13 mouse cellular contexts compared by ENCODE assay signal in the genomic region with DNA sequence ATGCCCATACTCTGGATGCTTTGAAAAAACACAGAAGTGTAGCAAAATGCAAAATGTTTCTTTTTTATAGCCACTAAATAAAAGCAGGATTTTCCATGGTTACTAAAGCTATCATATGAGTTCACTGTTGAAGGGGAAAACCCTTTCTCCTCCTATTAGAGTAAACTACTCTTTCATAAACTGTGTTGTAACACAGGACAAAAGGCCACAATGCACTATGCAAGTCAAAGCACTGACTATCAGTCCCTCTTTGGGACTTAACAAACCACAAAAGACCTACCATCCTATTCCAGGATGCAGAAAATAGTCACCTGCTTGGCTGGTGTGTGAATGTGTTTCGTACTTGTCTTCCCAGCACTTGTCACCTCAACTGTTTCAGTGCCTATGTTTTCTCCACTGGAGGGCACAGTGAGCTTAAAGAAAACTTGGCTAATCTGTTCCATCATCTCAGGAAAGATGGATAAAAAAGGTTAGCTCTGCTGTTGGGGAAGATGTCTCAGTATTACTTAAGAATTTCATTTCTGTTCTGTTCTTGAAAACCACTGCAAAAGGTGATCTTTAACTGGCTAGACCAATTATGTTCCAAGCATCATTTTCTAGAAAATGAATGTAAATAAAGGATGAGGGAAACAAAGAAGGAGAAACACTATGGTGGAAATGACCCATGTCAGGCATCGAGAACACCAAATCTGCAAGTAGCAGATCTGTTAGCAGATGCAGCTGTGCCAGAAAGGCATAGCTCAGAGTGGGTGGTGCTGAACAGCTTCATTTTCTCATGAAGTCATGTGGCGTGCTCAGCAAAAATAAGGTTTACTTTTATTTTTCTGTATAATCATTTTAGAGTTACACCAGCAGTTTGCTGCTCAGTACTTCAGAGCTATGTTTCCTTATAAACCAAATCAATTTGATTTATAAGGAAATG. TPM values are rescaled to one million over a fixed set of nuclear protein-coding genes. Genes with fewer than 3 reads are reported as not detected.
DNase-seq lines count a peak whose midpoint lies in the region; ATAC-seq lines count a peak whose summit lies in the region.
"Had no signal": no experiment of that assay in that cellular context is flagged by ENCODE, and none has a peak within 500 bp of the region (broad histone marks: within the 10 kb centered on the region; RNA-seq: fewer than 3 reads in every experiment).

No protein-coding gene starts in this region.

- no peak for DNase-seq in frontal cortex, postnatal 14 days (ENCODE audit: low spot score in 2 of 2)
- peak; percentile 26 for DNase-seq in left cerebral cortex, adult 11 months (ENCODE audit: low spot score)
- no peak for DNase-seq in left cerebral cortex, adult 18-20 months (ENCODE audit: low spot score in 2 of 2)
- DNase-seq in 416B (ENCODE audit: low read depth), result peak; percentile 37
- peak; percentile 78 for DNase-seq in brain, adult 2 months (ENCODE audit: low read depth, low spot score)
- DNase-seq in layer of hippocampus, postnatal 36 days, result no peak
- DNase-seq in embryo, embryonic 10.5 days (ENCODE audit: low spot score), result no peak
- DNase-seq: adrenal gland, postnatal 25 days; lung, postnatal 36 days; right cerebral cortex, postnatal 14 days; thymus, postnatal 14 days had no signal

- ATAC-seq in frontal cortex, adult (ENCODE audit: low TSS enrichment), result peak; percentile 98
- ATAC-seq: midbrain, embryonic 15.5 days had no signal

RNA-seq across cellular contexts. Expression of gene Hsd17b12, which starts 19.0 kb away (rescaled TPM):
- total RNA-seq in left cerebral cortex, adult 18-20 months (2021), result 10 to 100 TPM; 75.3 to 82.1 TPM
- total RNA-seq in layer of hippocampus, postnatal 36 days (2021), result 10 to 100 TPM; 70.5 to 71.0 TPM

Comparison
In these comparisons a context has a peak if more than half of its experiments do, and no peak if none do; other contexts are left out.
1. DNase-seq: peak in left cerebral cortex, adult 11 months (single experiment), 416B (single experiment) and brain, adult 2 months (single experiment); none in frontal cortex, postnatal 14 days (0 of 2), left cerebral cortex, adult 18-20 months (0 of 2), layer of hippocampus, postnatal 36 days (0 of 2) and embryo, embryonic 10.5 days (single experiment).